Mouse (Mus musculus): ENCODE results near the gene Krr1. TPM values are rescaled to one million over a fixed set of nuclear protein-coding genes. Genes with fewer than 3 reads are reported as not detected.
"Not testable (repeated sequence)": the region's sequence is repeated elsewhere in the genome, so short reads cannot be mapped to it uniquely, and the experiment has no call there.

The Krr1 gene
- polyA plus RNA-seq, 1 experiment from 2014 or later: 40.2 TPM

GRCm38 (mm10) chr10:112028689-112029088 lies 56.2 kb downstream of the Krr1 start:
- ATAC-seq (ENCODE audit: insufficient read depth, low FRiP score): not testable (repeated sequence)
- WGBS: 70% methylated on average over 3 of the region's 3 CpGs

More at GRCm38 (mm10) chr10:112028689-112029088, 56.2 kb downstream of the Krr1 start:
- not testable (repeated sequence) for H3K36me3 ChIP-seq (ENCODE audit: control insufficient read depth, insufficient read depth, low read length); H3K9ac ChIP-seq (ENCODE audit: low read length); H3K27me3 ChIP-seq (ENCODE audit: control insufficient read depth, insufficient read depth, low read length); H3K9me3 ChIP-seq (replicated peaks; ENCODE audit: control insufficient read depth, low read length); H3K4me3 ChIP-seq (replicated peaks; ENCODE audit: low read length); H3K4me1 ChIP-seq (ENCODE audit: control insufficient read depth, insufficient read depth, low read length); H3K4me2 ChIP-seq (ENCODE audit: low read depth, low read length); H3K27ac ChIP-seq (ENCODE audit: low read length)

Other genes with a start within 250 kb of the Krr1 start
- gene Glipr1, start 30.0 kb downstream of the Krr1 start, polyA plus RNA-seq (2015; fragmentation: Nextera tagmentation; extraction: Ambion mirVana): 14.7 and 14.9 TPM in 2 replicates
- gene Glipr1l1, start 87.5 kb downstream of the Krr1 start, polyA plus RNA-seq (2015; fragmentation: Nextera tagmentation; extraction: Ambion mirVana): not detected in 2 replicates
- not detected in 2 replicates for gene Glipr1l2, start 110.7 kb downstream of the Krr1 start, polyA plus RNA-seq (2015; fragmentation: Nextera tagmentation; extraction: Ambion mirVana)
- not detected in 2 replicates for gene Glipr1l3, start 187.7 kb downstream of the Krr1 start, polyA plus RNA-seq (2015; fragmentation: Nextera tagmentation; extraction: Ambion mirVana)
- gene Caps2, start 191.0 kb downstream of the Krr1 start, polyA plus RNA-seq (2015; fragmentation: Nextera tagmentation; extraction: Ambion mirVana): 0.32 TPM in 1 of 2 replicates, not detected in the other

All from stomach, embryonic 16.5 days (tissue).